Mouse (Mus musculus) right cerebral cortex, postnatal 4 days (tissue): ENCODE measurements around the gene Cd68.
"Not testable (repeated sequence)": the region's sequence is repeated elsewhere in the genome, so short reads cannot be mapped to it uniquely, and the experiment has no call there.

Source experiments
- DNase-seq: peaks from one replicate; pipeline ENCODE4 v3.0.0-alpha.2; 2022

Cd68 gene

GRCm38 (mm10) chr11:69621571-69622268 lies 44.2 kb downstream of the Cd68 start, which contains the start of gene Sat2:
TSS of gene Sat2 (plus strand) at chr11:69622024.
- peak; percentile 68 for DNase-seq

- no peak for DNase-seq
Observed at GRCm38 (mm10) chr11:69620394-69621081, 45.4 kb downstream of the Cd68 start.

- DNase-seq, result no peak
Observed at GRCm38 (mm10) chr11:69617805-69618204, 48.1 kb downstream of the Cd68 start, which contains the start of gene Shbg. TSS of gene Shbg (minus strand) at chr11:69617905.

GRCm38 (mm10) chr11:69616781-69617180 lies 49.2 kb downstream of the Cd68 start:
- no peak for DNase-seq

- not testable (repeated sequence) for DNase-seq
Observed at GRCm38 (mm10) chr11:69614257-69614588, 51.7 kb downstream of the Cd68 start.
